Mouse (Mus musculus) midbrain, embryonic 15.5 days (tissue): ENCODE results near the gene Frem2. TPM values are rescaled to one million over a fixed set of nuclear protein-coding genes. Genes with fewer than 3 reads are reported as not detected.

ENCODE experiments used
- ATAC-seq: fragments of 200-750 bp; cut with Nextera tagmentation; replicated peaks from 2 replicates; pipeline ENCODE4 v1.8.0; 2017; ENCODE audit warnings: moderate TSS enrichment
- H3K27ac ChIP-seq: fragments of 300-500 bp; sonication (generic); 2 replicates; pipeline ENCODE4 v1.5.1; 2015; ENCODE audit warnings: mild to moderate bottlenecking, inconsistent platforms
- H3K27me3 ChIP-seq: fragments of 300-500 bp; sonication (generic); replicated peaks from 2 replicates; pipeline ENCODE4 v1.6.1; 2015; ENCODE audit warnings: inconsistent platforms
- H3K36me3 ChIP-seq: fragments of 300-500 bp; sonication (generic); replicated peaks from 2 replicates; pipeline ENCODE4 v1.6.1; 2015; ENCODE audit warnings: inconsistent platforms
- H3K4me1 ChIP-seq: fragments of 300-500 bp; sonication (generic); 2 replicates; pipeline ENCODE4 v1.6.1; 2015; ENCODE audit warnings: inconsistent platforms
- H3K4me2 ChIP-seq: fragments of 300-500 bp; sonication (generic); 2 replicates; pipeline ENCODE4 v1.6.1; 2015; ENCODE audit warnings: inconsistent platforms, mild to moderate bottlenecking, moderate library complexity
- H3K4me3 ChIP-seq: fragments of 300-500 bp; sonication (generic); 2 replicates; pipeline ENCODE4 v1.5.1; 2015; ENCODE audit warnings: mild to moderate bottlenecking, inconsistent platforms
- H3K9ac ChIP-seq: fragments of 300-500 bp; sonication (generic); 2 replicates; pipeline ENCODE4 v1.6.1; 2015; ENCODE audit warnings: mild to moderate bottlenecking, inconsistent platforms
- H3K9me3 ChIP-seq: fragments of 300-500 bp; sonication (generic); 2 replicates; pipeline ENCODE4 v1.6.1; 2016; ENCODE audit warnings: inconsistent platforms
- WGBS: fragments of 180-500 bp; shearing (Covaris S2); methylation state at CpG from one replicate; pipeline ENCODE4 v1.1.7; 2015; ENCODE audit warnings: mixed read lengths; 5-methylcytosine and 5-hydroxymethylcytosine counted together
- polyA plus RNA-seq: library from polyadenylated mRNA; unstranded; fragments of >200 nt; fragmentation: Nextera tagmentation; extraction: Ambion mirVana; gene quantifications from 2 replicates; pipeline ENCODE4 v1.2.1, GENCODE M21; 2015

The Frem2 gene
- polyA plus RNA-seq, 1 experiment from 2014 or later, result 1.1 TPM

- Histone ChIP-seq H3K36me3 (no peaks in the 10 kb centered on the region), H3K4me3 (no peak overlapping the region), H3K27ac (no peak overlapping the region), H3K4me2 (no peak overlapping the region), H3K4me1 (peaks cover 4% of the 10 kb centered on the region; the same call in 1 of the 2 replicates), H3K27me3 (no peaks in the 10 kb centered on the region), H3K9ac (no peak overlapping the region), H3K9me3 (no peaks in the 10 kb centered on the region)
- ATAC-seq, result no peak
- 52% methylated on average over 4 of the region's 4 CpGs for WGBS
Measured at GRCm38 (mm10) chr3:53600140-53600539, 57.0 kb downstream of the Frem2 start.

GRCm38 (mm10) chr3:53599315-53599714 lies 57.8 kb downstream of the Frem2 start:
- no peak overlapping the region for H3K27ac ChIP-seq
- H3K9me3 ChIP-seq, result no peaks in the 10 kb centered on the region
- H3K36me3 ChIP-seq, result no peaks in the 10 kb centered on the region
- no peak overlapping the region for H3K9ac ChIP-seq
- no peak overlapping the region for H3K4me3 ChIP-seq
- no peak overlapping the region for H3K4me2 ChIP-seq
- 28% methylated on average over 7 of the region's 7 CpGs for WGBS
- peaks cover 4% of the 10 kb centered on the region; the same call in 1 of the 2 replicates for H3K4me1 ChIP-seq
- H3K27me3 ChIP-seq, result no peaks in the 10 kb centered on the region
- no peak for ATAC-seq

GRCm38 (mm10) chr3:53598153-53598800 lies 58.9 kb downstream of the Frem2 start:
- Histone ChIP-seq H3K4me1 (peaks cover 4% of the 10 kb centered on the region; the same call in 1 of the 2 replicates), H3K27me3 (no peaks in the 10 kb centered on the region), H3K4me2 (no peak overlapping the region), H3K36me3 (no peaks in the 10 kb centered on the region), H3K4me3 (no peak overlapping the region), H3K27ac (no peak overlapping the region), H3K9me3 (no peaks in the 10 kb centered on the region), H3K9ac (no peak overlapping the region)
- no peak for ATAC-seq
- 10% methylated on average over 9 of the region's 9 CpGs for WGBS

GRCm38 (mm10) chr3:53594471-53594870 lies 62.7 kb downstream of the Frem2 start:
- Histone ChIP-seq H3K27me3 (no peaks in the 10 kb centered on the region), H3K4me3 (no peak overlapping the region), H3K9ac (no peak overlapping the region), H3K9me3 (no peaks in the 10 kb centered on the region), H3K36me3 (no peaks in the 10 kb centered on the region), H3K27ac (no peak overlapping the region), H3K4me2 (no peak overlapping the region), H3K4me1 (peaks cover 7% of the 10 kb centered on the region; the same call in 1 of the 2 replicates)
- no peak for ATAC-seq
- 70% methylated on average over 4 of the region's 4 CpGs for WGBS

GRCm38 (mm10) chr3:53593718-53594117 lies 63.4 kb downstream of the Frem2 start:
- H3K9ac ChIP-seq, result no peak overlapping the region
- no peak overlapping the region for H3K27ac ChIP-seq
- no peak overlapping the region for H3K4me2 ChIP-seq
- H3K4me3 ChIP-seq, result no peak overlapping the region
- no peak for ATAC-seq
- 8% methylated on average over 3 of the region's 3 CpGs for WGBS
- no peaks in the 10 kb centered on the region for H3K9me3 ChIP-seq
- H3K36me3 ChIP-seq, result no peaks in the 10 kb centered on the region
- peaks cover 7% of the 10 kb centered on the region; the same call in 1 of the 2 replicates for H3K4me1 ChIP-seq
- H3K27me3 ChIP-seq, result no peaks in the 10 kb centered on the region

GRCm38 (mm10) chr3:53592036-53592435 lies 65.1 kb downstream of the Frem2 start:
- no peak for ATAC-seq
- no peak overlapping the region for H3K4me3 ChIP-seq
- no peak overlapping the region for H3K27ac ChIP-seq
- H3K9me3 ChIP-seq, result no peaks in the 10 kb centered on the region
- H3K9ac ChIP-seq, result no peak overlapping the region
- H3K27me3 ChIP-seq, result no peaks in the 10 kb centered on the region
- H3K36me3 ChIP-seq, result no peaks in the 10 kb centered on the region
- 91% methylated on average over 7 of the region's 7 CpGs for WGBS
- no peak overlapping the region for H3K4me2 ChIP-seq
- H3K4me1 ChIP-seq, result peaks cover 3% of the 10 kb centered on the region; the same call in 1 of the 2 replicates

- Histone ChIP-seq H3K27me3 (no peaks in the 10 kb centered on the region), H3K9me3 (no peaks in the 10 kb centered on the region), H3K4me1 (peaks cover 3% of the 10 kb centered on the region; the same call in 1 of the 2 replicates), H3K27ac (0 out of 2 replicates have a peak overlapping the region, but pooled peaks have one; percentile 24), H3K9ac (no peak overlapping the region), H3K4me2 (no peak overlapping the region), H3K4me3 (no peak overlapping the region), H3K36me3 (no peaks in the 10 kb centered on the region)
- WGBS, result 1% methylated on average over 2 of the region's 2 CpGs
- peak; percentile 75 for ATAC-seq
Measured at GRCm38 (mm10) chr3:53590139-53590621, 67.0 kb downstream of the Frem2 start.

GRCm38 (mm10) chr3:53583248-53583647 lies 73.9 kb downstream of the Frem2 start:
- Histone ChIP-seq H3K36me3 (no peaks in the 10 kb centered on the region), H3K4me1 (no peaks in the 10 kb centered on the region), H3K27me3 (no peaks in the 10 kb centered on the region), H3K9ac (no peak overlapping the region), H3K4me3 (no peak overlapping the region), H3K9me3 (no peaks in the 10 kb centered on the region), H3K27ac (no peak overlapping the region), H3K4me2 (no peak overlapping the region)
- ATAC-seq, result no peak
- WGBS, result 88% methylated on average over 8 of the region's 8 CpGs

- Histone ChIP-seq H3K36me3 (no peaks in the 10 kb centered on the region), H3K9ac (no peak overlapping the region), H3K9me3 (no peaks in the 10 kb centered on the region), H3K27ac (no peak overlapping the region), H3K4me1 (no peaks in the 10 kb centered on the region), H3K4me2 (no peak overlapping the region), H3K4me3 (no peak overlapping the region), H3K27me3 (no peaks in the 10 kb centered on the region)
- no peak for ATAC-seq
- WGBS, result 80% methylated on average over 5 of the region's 5 CpGs
Measured at GRCm38 (mm10) chr3:53580596-53581254, 76.4 kb downstream of the Frem2 start.

GRCm38 (mm10) chr3:53579121-53579704 lies 77.9 kb downstream of the Frem2 start:
- WGBS, result 82% methylated on average over 10 of the region's 10 CpGs
- no peaks in the 10 kb centered on the region for H3K36me3 ChIP-seq
- H3K27me3 ChIP-seq, result no peaks in the 10 kb centered on the region
- H3K4me3 ChIP-seq, result no peak overlapping the region
- no peak overlapping the region for H3K27ac ChIP-seq
- H3K9me3 ChIP-seq, result no peaks in the 10 kb centered on the region
- H3K4me2 ChIP-seq, result no peak overlapping the region
- H3K4me1 ChIP-seq, result no peaks in the 10 kb centered on the region
- H3K9ac ChIP-seq, result no peak overlapping the region
- ATAC-seq, result no peak

GRCm38 (mm10) chr3:53576320-53577116 lies 80.6 kb downstream of the Frem2 start:
- H3K27ac ChIP-seq, result no peak overlapping the region
- no peaks in the 10 kb centered on the region for H3K4me1 ChIP-seq
- H3K9ac ChIP-seq, result no peak overlapping the region
- no peak overlapping the region for H3K4me2 ChIP-seq
- H3K36me3 ChIP-seq, result no peaks in the 10 kb centered on the region
- H3K4me3 ChIP-seq, result no peak overlapping the region
- ATAC-seq, result no peak
- 34% methylated on average over 7 of the region's 7 CpGs for WGBS
- H3K27me3 ChIP-seq, result no peaks in the 10 kb centered on the region
- H3K9me3 ChIP-seq, result no peaks in the 10 kb centered on the region

GRCm38 (mm10) chr3:53574123-53574522 lies 83.0 kb downstream of the Frem2 start:
- Histone ChIP-seq H3K4me3 (no peak overlapping the region), H3K9ac (no peak overlapping the region), H3K36me3 (no peaks in the 10 kb centered on the region), H3K27me3 (no peaks in the 10 kb centered on the region), H3K27ac (no peak overlapping the region), H3K4me2 (no peak overlapping the region), H3K4me1 (no peaks in the 10 kb centered on the region), H3K9me3 (no peaks in the 10 kb centered on the region)
- no peak for ATAC-seq
- WGBS, result 35% methylated on average over 9 of the region's 9 CpGs
